ENCODE assay signal across 34 mouse cellular contexts in the genomic region with DNA sequence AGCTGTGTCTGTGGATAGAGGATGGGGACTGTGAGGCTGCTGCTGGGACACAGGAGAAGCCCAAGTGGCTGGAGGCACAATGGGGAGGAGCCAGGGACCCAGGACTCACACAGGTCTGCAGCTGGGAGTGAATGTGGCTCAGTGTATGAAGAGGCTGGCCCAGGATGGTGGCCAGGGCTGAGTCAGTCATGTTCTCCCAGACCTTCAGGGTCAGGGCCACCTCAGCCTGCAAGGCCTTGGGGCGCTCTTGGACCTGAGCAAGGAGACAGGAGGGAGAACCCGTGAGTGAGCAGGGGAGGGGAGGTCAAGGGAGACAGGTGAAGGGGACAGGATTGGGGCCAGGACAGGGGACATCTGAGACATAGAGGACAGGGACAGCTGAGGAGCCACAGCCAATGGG. TPM values are rescaled to one million over a fixed set of nuclear protein-coding genes. Genes with fewer than 3 reads are reported as not detected.
"Had no signal": no experiment of that assay in that cellular context is flagged by ENCODE, and none has a peak within 500 bp of the region (broad histone marks: within the 10 kb centered on the region; RNA-seq: fewer than 3 reads in every experiment).

No protein-coding gene starts in this region.

RNA-seq across cellular contexts. Expression of a gene that starts 1.1 kb away (rescaled TPM):
- total RNA-seq: gastrocnemius, adult 2 months; gastrocnemius, postnatal 10 days; gastrocnemius, postnatal 25 days; gastrocnemius, postnatal 4 days; granulocyte monocyte progenitor cell, adult 5-6 weeks; heart, adult 18-20 months; heart, adult 8-10 months; heart, postnatal 10 days; heart, postnatal 25 days; heart, postnatal 4 days; layer of hippocampus, adult 2 months; layer of hippocampus, postnatal 10 days; layer of hippocampus, postnatal 25 days; left cerebral cortex, adult 2 months; left cerebral cortex, postnatal 14 days; left cerebral cortex, postnatal 36 days had no signal
- polyA plus RNA-seq: heart, embryonic 10.5 days; heart, embryonic 13.5 days; heart, embryonic 16.5 days; hindbrain, embryonic 10.5 days; hindbrain, embryonic 12.5 days; hindbrain, embryonic 14.5 days; hindbrain, embryonic 16.5 days; inflammation-experienced regulatory T-cells, adult 6 months; intestine, embryonic 15.5 days; intestine, postnatal 0 days; kidney, embryonic 14.5 days; kidney, embryonic 16.5 days; limb, embryonic 10.5 days; limb, embryonic 12.5 days; limb, embryonic 14.5 days; liver, embryonic 11.5 days; liver, embryonic 13.5 days; liver, embryonic 15.5 days had no signal

RNA-seq across cellular contexts. Expression of a gene that starts 13.5 kb away (rescaled TPM):
- total RNA-seq: gastrocnemius, adult 2 months; gastrocnemius, postnatal 10 days; gastrocnemius, postnatal 25 days; gastrocnemius, postnatal 4 days; granulocyte monocyte progenitor cell, adult 5-6 weeks; heart, adult 18-20 months; heart, adult 8-10 months; heart, postnatal 10 days; heart, postnatal 25 days; heart, postnatal 4 days; layer of hippocampus, adult 2 months; layer of hippocampus, postnatal 10 days; layer of hippocampus, postnatal 25 days; left cerebral cortex, adult 2 months; left cerebral cortex, postnatal 14 days; left cerebral cortex, postnatal 36 days had no signal
- polyA plus RNA-seq: heart, embryonic 10.5 days; heart, embryonic 13.5 days; heart, embryonic 16.5 days; hindbrain, embryonic 10.5 days; hindbrain, embryonic 12.5 days; hindbrain, embryonic 14.5 days; hindbrain, embryonic 16.5 days; inflammation-experienced regulatory T-cells, adult 6 months; intestine, embryonic 15.5 days; intestine, postnatal 0 days; kidney, embryonic 14.5 days; kidney, embryonic 16.5 days; limb, embryonic 10.5 days; limb, embryonic 12.5 days; limb, embryonic 14.5 days; liver, embryonic 11.5 days; liver, embryonic 13.5 days; liver, embryonic 15.5 days had no signal

RNA-seq across cellular contexts. Expression of a gene that starts 31.6 kb away (rescaled TPM):
- total RNA-seq: gastrocnemius, adult 2 months; gastrocnemius, postnatal 10 days; gastrocnemius, postnatal 25 days; gastrocnemius, postnatal 4 days; granulocyte monocyte progenitor cell, adult 5-6 weeks; heart, adult 18-20 months; heart, adult 8-10 months; heart, postnatal 10 days; heart, postnatal 25 days; heart, postnatal 4 days; layer of hippocampus, adult 2 months; layer of hippocampus, postnatal 10 days; layer of hippocampus, postnatal 25 days; left cerebral cortex, adult 2 months; left cerebral cortex, postnatal 14 days; left cerebral cortex, postnatal 36 days had no signal
- polyA plus RNA-seq: heart, embryonic 10.5 days; heart, embryonic 13.5 days; heart, embryonic 16.5 days; hindbrain, embryonic 10.5 days; hindbrain, embryonic 12.5 days; hindbrain, embryonic 14.5 days; hindbrain, embryonic 16.5 days; inflammation-experienced regulatory T-cells, adult 6 months; kidney, embryonic 14.5 days; kidney, embryonic 16.5 days; limb, embryonic 10.5 days; limb, embryonic 12.5 days; liver, embryonic 11.5 days; liver, embryonic 13.5 days; liver, embryonic 15.5 days had no signal

RNA-seq across cellular contexts. Expression of a gene that starts 37.9 kb away (rescaled TPM):
- total RNA-seq: gastrocnemius, adult 2 months; gastrocnemius, postnatal 10 days; gastrocnemius, postnatal 25 days; gastrocnemius, postnatal 4 days; granulocyte monocyte progenitor cell, adult 5-6 weeks; heart, adult 18-20 months; heart, adult 8-10 months; heart, postnatal 10 days; heart, postnatal 25 days; heart, postnatal 4 days had no signal
- polyA plus RNA-seq: heart, embryonic 10.5 days; heart, embryonic 13.5 days; heart, embryonic 16.5 days; hindbrain, embryonic 10.5 days; hindbrain, embryonic 12.5 days; hindbrain, embryonic 16.5 days; intestine, embryonic 15.5 days; intestine, postnatal 0 days; kidney, embryonic 14.5 days; kidney, embryonic 16.5 days; limb, embryonic 10.5 days; limb, embryonic 12.5 days; limb, embryonic 14.5 days; liver, embryonic 11.5 days; liver, embryonic 13.5 days; liver, embryonic 15.5 days had no signal
